Mouse (Mus musculus): ENCODE data around the gene Sfswap. TPM values are rescaled to one million over a fixed set of nuclear protein-coding genes. Genes with fewer than 3 reads are reported as not detected.

The Sfswap gene
- polyA plus RNA-seq (2015; fragmentation: Nextera tagmentation; extraction: Ambion mirVana): 38.6 and 40.9 TPM in 2 replicates

DNA sequence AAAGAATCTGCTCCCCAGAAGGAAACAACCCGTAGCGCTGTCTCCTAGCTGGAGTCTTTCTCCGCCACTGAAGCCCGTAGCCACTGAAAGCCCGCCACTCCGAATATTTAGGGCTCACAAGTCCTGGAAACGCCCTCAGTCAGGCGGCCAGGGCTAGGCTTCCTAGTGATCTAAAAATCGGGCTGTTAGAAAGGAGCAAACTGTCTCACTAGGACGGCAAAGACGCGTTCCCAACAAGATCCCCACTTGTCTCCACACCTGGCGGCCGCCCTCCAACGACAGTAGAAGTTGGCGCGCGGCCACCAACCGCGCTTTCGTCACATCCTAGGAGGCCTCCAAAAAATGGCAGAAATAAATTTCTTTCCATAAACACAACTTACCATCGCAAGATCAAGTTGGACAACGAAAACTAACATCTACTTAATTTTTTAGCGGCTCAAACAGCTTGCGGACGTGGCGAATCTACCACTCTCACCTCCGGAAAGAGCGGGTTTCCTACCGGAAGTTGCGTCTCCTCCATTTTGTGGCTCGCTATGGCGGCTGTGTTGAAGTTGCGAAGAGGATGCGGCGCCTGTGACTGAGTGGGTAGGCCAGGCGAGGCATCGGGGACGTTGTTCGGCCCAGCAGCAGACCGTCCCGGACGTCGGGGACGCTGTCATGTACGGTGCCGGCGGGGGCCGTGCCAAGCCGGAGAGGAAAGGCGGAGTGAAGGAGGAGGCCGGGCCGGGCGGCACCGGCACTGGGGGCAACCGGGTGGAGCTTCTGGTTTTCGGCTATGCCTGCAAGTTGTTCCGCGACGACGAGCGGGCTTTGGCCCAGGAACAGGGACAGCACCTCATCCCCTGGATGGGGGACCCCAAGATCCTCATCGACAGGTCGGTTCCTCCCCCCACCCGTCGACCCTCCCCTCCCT lies at the start of gene Sfswap:
Gene Sfswap (plus strand): TSS at position 500 of the 913 bp plus-strand sequence.
- peak within 1 kb of the TSS; percentile 83 for H3K9ac ChIP-seq (ENCODE audit: low read length)
- H3K36me3 ChIP-seq (ENCODE audit: control insufficient read depth, insufficient read depth, low read length): peaks cover 17% of the 10 kb centered on the region
- ATAC-seq (ENCODE audit: low read depth): peak; percentile 83

DNA sequence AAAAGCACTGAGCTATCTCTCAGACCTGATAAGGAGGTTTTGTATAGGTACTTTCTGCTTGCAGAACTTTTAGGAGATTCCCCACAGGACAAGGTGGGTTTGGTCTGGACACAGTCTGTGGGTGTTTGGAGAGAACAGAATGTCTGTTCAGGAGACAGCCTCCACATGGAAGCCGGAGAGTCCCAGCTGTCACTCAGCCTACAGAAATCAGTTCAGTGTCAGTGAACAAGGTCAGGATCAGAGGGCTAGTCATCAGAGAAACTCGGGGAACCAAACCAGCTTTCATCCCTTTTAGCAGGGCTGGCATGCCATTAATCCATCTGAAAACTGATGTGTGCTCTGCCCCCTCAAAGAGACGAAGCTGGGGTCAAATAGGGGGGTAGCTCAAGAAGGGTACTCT lies 48.5 kb upstream of the Sfswap start:
- ATAC-seq (ENCODE audit: low read depth): no peak
- peaks cover 2% of the 10 kb centered on the region for H3K27me3 ChIP-seq (ENCODE audit: control insufficient read depth, insufficient read depth, low read depth, low read length)
- H3K4me2 ChIP-seq (ENCODE audit: low read depth, low read length): no peak overlapping the region
- peaks cover 5% of the 10 kb centered on the region for H3K4me1 ChIP-seq (replicated peaks; ENCODE audit: control insufficient read depth, insufficient read depth, low read length)
- H3K27ac ChIP-seq (ENCODE audit: low read length): no peak overlapping the region
- no peaks in the 10 kb centered on the region for H3K9me3 ChIP-seq (ENCODE audit: control insufficient read depth, low read length)
- H3K36me3 ChIP-seq (ENCODE audit: control insufficient read depth, insufficient read depth, low read length): no peaks in the 10 kb centered on the region
- H3K4me3 ChIP-seq (ENCODE audit: low read length): no peak overlapping the region
- no peak overlapping the region for H3K9ac ChIP-seq (ENCODE audit: low read length)
- WGBS: 35% methylated on average over 3 of the region's 3 CpGs

More for the DNA sequence above, at the start of gene Sfswap:
- peak within 1 kb of the TSS; percentile 87 for H3K4me2 ChIP-seq (ENCODE audit: low read depth, low read length)
- under 1% methylated on average over 65 of the region's 66 CpGs for WGBS
- peaks cover 3% of the 10 kb centered on the region; the same call in 1 of the 2 replicates for H3K27me3 ChIP-seq (ENCODE audit: control insufficient read depth, insufficient read depth, low read depth, low read length)
- peaks cover 8% of the 10 kb centered on the region for H3K4me1 ChIP-seq (replicated peaks; ENCODE audit: control insufficient read depth, insufficient read depth, low read length)
- peak within 1 kb of the TSS; percentile 76 for H3K4me3 ChIP-seq (ENCODE audit: low read length)
- H3K27ac ChIP-seq (ENCODE audit: low read length): peak within 1 kb of the TSS; percentile 86
- H3K9me3 ChIP-seq (ENCODE audit: control insufficient read depth, low read length): no peaks in the 10 kb centered on the region

DNA sequence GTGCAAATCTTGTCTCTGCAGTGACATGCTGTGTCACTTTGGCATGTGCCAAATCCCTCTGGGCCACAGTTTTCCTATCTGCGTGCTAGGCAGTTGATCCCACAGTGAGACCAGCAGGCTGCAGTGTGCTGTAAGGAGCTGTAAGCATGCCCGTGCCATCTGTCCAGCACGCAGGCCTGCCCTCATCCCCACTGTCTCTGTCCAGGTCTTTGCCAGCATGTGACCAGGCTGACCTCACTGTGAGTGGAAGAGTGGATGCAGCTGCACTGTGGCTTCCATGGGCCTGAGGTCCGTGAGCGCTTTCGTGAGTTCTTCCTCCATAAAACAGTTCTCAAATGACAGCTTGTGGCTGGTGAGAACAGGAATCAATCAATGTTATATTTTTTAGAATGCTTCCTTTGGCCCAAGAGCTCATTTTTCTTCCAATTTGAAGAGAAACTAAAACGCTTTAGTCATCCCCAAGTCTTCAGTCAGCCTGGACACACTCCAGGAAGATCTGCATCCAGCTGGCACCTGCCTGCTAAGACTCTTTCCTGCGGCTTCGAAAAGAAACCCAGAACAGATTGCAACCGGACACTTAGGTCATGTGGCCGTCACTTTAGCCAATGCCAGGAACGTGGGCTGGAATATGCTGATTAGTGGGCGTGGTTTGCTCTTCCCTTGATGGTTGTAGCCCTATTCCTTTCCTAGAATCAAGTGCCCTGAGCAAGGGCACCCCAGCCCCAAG lies 46.1 kb upstream of the Sfswap start:
- WGBS: 8% methylated on average over 13 of the region's 13 CpGs
- H3K4me3 ChIP-seq (ENCODE audit: low read length): peak overlapping the region; percentile 22
- no peak overlapping the region for H3K9ac ChIP-seq (ENCODE audit: low read length)
- H3K27me3 ChIP-seq (ENCODE audit: control insufficient read depth, insufficient read depth, low read depth, low read length): peaks cover 2% of the 10 kb centered on the region
- peak overlapping the region; percentile 40 for H3K4me2 ChIP-seq (ENCODE audit: low read depth, low read length)
- H3K36me3 ChIP-seq (ENCODE audit: control insufficient read depth, insufficient read depth, low read length): no peaks in the 10 kb centered on the region
- H3K9me3 ChIP-seq (ENCODE audit: control insufficient read depth, low read length): no peaks in the 10 kb centered on the region
- peak; percentile 96 for ATAC-seq (ENCODE audit: low read depth)
- peaks cover 5% of the 10 kb centered on the region for H3K4me1 ChIP-seq (replicated peaks; ENCODE audit: control insufficient read depth, insufficient read depth, low read length)
- no peak overlapping the region for H3K27ac ChIP-seq (ENCODE audit: low read length)

DNA sequence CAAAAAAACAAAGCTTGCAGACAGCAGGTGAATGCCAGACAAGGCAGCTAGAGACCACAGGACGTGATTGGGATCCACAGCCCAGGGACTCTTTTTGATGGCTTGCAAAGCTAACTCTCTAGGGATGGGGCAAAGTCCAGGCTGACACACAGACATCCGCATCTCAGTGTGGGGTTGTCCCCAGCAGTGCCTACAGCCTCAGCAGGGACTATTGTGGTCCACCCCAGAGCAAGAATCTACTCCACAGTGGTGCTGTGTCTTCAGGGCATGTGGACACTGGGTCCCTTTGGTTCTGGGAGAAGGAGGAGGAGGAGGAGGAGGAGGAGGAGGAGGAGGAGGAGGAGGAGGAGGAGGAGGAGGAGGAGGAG lies 45.5 kb upstream of the Sfswap start:
- peak; percentile 40 for ATAC-seq (ENCODE audit: low read depth)
- peaks cover 5% of the 10 kb centered on the region for H3K4me1 ChIP-seq (replicated peaks; ENCODE audit: control insufficient read depth, insufficient read depth, low read length)
- no peak overlapping the region for H3K4me2 ChIP-seq (ENCODE audit: low read depth, low read length)
- H3K4me3 ChIP-seq (ENCODE audit: low read length): no peak overlapping the region
- WGBS: 23% methylated on average over 2 of the region's 2 CpGs
- peaks cover 2% of the 10 kb centered on the region for H3K27me3 ChIP-seq (ENCODE audit: control insufficient read depth, insufficient read depth, low read depth, low read length)
- no peak overlapping the region for H3K9ac ChIP-seq (ENCODE audit: low read length)
- H3K9me3 ChIP-seq (ENCODE audit: control insufficient read depth, low read length): no peaks in the 10 kb centered on the region
- H3K27ac ChIP-seq (ENCODE audit: low read length): no peak overlapping the region
- no peaks in the 10 kb centered on the region for H3K36me3 ChIP-seq (ENCODE audit: control insufficient read depth, insufficient read depth, low read length)

DNA sequence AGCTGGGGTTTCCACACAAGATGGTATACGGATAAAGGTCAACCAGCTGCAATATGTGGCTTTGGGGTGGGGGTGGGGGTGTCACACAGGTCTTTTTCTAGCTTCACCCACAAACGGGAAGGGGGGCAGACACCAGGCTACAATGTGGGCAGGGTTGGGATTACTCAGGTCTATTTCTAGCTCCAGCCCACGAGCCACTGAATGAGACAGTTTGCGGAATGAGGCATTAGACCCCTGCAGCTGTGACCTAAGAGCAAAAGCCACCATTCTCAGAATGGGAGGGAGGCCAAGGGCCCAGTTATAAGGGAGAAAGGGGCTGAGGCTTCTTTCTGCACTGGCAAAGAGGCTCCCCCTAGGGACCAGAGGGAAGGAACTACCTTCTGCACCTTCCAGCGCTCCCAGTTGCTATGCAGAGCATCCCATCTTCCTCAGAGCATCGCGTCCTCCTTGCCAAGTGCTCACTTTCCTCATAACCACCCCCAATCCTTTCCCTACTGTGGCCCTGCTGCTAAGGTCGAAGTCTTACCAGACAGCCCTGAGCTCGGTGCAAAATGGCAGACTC lies 44.4 kb upstream of the Sfswap start:
- no peak overlapping the region for H3K4me2 ChIP-seq (ENCODE audit: low read depth, low read length)
- H3K27ac ChIP-seq (ENCODE audit: low read length): no peak overlapping the region
- H3K27me3 ChIP-seq (ENCODE audit: control insufficient read depth, insufficient read depth, low read depth, low read length): peaks cover 2% of the 10 kb centered on the region
- H3K4me3 ChIP-seq (ENCODE audit: low read length): no peak overlapping the region
- H3K36me3 ChIP-seq (ENCODE audit: control insufficient read depth, insufficient read depth, low read length): no peaks in the 10 kb centered on the region
- peaks cover 5% of the 10 kb centered on the region for H3K4me1 ChIP-seq (replicated peaks; ENCODE audit: control insufficient read depth, insufficient read depth, low read length)
- 44% methylated on average over 9 of the region's 9 CpGs for WGBS
- no peak overlapping the region for H3K9ac ChIP-seq (ENCODE audit: low read length)
- no peaks in the 10 kb centered on the region for H3K9me3 ChIP-seq (ENCODE audit: control insufficient read depth, low read length)
- ATAC-seq (ENCODE audit: low read depth): no peak

DNA sequence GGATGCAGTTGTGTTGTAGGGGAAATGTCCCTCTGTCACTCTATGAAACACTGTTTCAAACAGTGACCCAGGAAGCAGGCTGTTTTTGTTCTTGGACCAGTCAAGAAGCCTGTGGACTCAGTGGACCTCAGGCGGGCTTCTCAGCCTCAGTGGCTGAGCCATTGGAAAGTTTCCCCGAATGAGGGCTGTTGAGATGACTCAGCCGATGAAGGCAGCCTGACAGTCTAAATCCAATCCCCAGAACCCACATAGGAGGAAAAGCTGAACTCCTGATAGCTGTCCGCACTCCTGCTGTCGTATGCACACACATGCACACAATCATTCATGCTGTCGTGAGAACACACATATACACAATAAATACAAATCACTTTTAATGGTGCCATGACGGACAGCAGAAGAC lies 42.9 kb upstream of the Sfswap start:
- Histone ChIP-seq H3K27me3 (ENCODE audit: control insufficient read depth, insufficient read depth, low read depth, low read length) (peaks cover 2% of the 10 kb centered on the region), H3K9me3 (ENCODE audit: control insufficient read depth, low read length) (no peaks in the 10 kb centered on the region), H3K9ac (ENCODE audit: low read length) (no peak overlapping the region), H3K36me3 (ENCODE audit: control insufficient read depth, insufficient read depth, low read length) (no peaks in the 10 kb centered on the region), H3K27ac (ENCODE audit: low read length) (no peak overlapping the region), H3K4me3 (ENCODE audit: low read length) (no peak overlapping the region), H3K4me2 (ENCODE audit: low read depth, low read length) (no peak overlapping the region), H3K4me1 (replicated peaks; ENCODE audit: control insufficient read depth, insufficient read depth, low read length) (peaks cover 5% of the 10 kb centered on the region)
- ATAC-seq (ENCODE audit: low read depth): no peak
- WGBS: 53% methylated on average over 7 of the region's 7 CpGs

DNA sequence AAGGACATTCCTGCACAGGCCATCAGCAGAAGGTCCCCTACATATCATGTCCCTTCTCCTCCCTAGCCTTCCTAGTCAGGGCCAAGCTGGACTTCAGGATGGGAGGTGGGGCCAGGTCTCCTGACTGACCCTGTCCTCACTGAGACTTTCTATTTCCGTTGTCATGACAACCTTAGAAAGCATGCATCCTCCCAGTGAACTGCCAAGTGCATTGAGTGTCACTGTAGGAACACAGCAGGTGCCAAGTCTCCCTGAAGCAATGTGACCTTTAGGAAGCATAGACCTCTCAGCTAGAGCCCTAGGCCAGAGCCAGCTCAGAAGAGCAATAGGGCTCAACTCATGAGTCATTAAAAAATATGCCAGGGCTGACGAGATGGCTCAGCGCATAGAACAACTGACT lies 42.5 kb upstream of the Sfswap start:
- Histone ChIP-seq H3K4me3 (ENCODE audit: low read length) (no peak overlapping the region), H3K27me3 (ENCODE audit: control insufficient read depth, insufficient read depth, low read depth, low read length) (peaks cover 2% of the 10 kb centered on the region; the same call in 1 of the 2 replicates), H3K9ac (ENCODE audit: low read length) (no peak overlapping the region), H3K36me3 (ENCODE audit: control insufficient read depth, insufficient read depth, low read length) (no peaks in the 10 kb centered on the region), H3K4me1 (replicated peaks; ENCODE audit: control insufficient read depth, insufficient read depth, low read length) (peaks cover 5% of the 10 kb centered on the region), H3K4me2 (ENCODE audit: low read depth, low read length) (no peak overlapping the region), H3K27ac (ENCODE audit: low read length) (no peak overlapping the region), H3K9me3 (ENCODE audit: control insufficient read depth, low read length) (no peaks in the 10 kb centered on the region)
- WGBS: 72% methylated on average over 3 of the region's 3 CpGs
- no peak for ATAC-seq (ENCODE audit: low read depth)

DNA sequence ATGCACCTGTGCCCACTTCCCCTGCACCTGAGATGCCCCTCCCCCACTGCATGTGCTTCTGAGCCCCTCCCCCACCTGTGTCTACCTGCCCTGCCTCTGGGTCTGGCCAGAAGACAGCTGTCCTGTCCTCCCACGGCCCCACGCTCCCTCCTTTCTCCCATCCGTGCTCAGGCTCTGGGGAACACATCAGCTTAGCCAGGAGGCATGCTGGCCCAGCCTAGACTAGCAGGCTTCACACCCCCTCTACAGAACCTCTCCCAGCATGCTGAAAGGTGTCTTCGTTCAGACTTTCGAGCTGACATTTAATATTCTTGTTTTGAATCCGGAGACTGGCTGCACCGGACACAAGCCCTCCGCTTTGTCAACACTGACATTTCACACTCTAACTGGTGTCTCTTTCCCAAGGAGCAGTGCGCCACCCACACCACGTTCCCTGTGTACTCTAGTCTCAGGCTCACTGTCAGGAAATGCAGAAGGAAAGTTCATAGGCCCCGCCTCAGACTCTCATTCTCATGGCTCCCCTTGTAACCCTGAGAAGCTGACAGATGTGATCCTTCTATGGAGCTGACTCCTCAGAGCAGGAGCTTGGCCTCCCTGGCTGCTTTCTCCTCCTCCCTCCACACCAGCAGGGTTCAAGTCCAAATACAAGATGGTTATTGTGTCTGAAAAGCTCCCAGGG lies 40.1 kb upstream of the Sfswap start:
- Histone ChIP-seq H3K36me3 (ENCODE audit: control insufficient read depth, insufficient read depth, low read length) (no peaks in the 10 kb centered on the region), H3K4me3 (ENCODE audit: low read length) (no peak overlapping the region), H3K9me3 (ENCODE audit: control insufficient read depth, low read length) (no peaks in the 10 kb centered on the region), H3K27me3 (ENCODE audit: control insufficient read depth, insufficient read depth, low read depth, low read length) (peaks cover 2% of the 10 kb centered on the region; the same call in 1 of the 2 replicates), H3K4me2 (ENCODE audit: low read depth, low read length) (no peak overlapping the region), H3K27ac (ENCODE audit: low read length) (no peak overlapping the region), H3K4me1 (replicated peaks; ENCODE audit: control insufficient read depth, insufficient read depth, low read length) (no peaks in the 10 kb centered on the region), H3K9ac (ENCODE audit: low read length) (no peak overlapping the region)
- ATAC-seq (ENCODE audit: low read depth): no peak
- WGBS: 27% methylated on average over 11 of the region's 11 CpGs

Data from lung, embryonic 16.5 days (tissue).